ENCODE assay signal across 28 mouse cellular contexts in the genomic region with DNA sequence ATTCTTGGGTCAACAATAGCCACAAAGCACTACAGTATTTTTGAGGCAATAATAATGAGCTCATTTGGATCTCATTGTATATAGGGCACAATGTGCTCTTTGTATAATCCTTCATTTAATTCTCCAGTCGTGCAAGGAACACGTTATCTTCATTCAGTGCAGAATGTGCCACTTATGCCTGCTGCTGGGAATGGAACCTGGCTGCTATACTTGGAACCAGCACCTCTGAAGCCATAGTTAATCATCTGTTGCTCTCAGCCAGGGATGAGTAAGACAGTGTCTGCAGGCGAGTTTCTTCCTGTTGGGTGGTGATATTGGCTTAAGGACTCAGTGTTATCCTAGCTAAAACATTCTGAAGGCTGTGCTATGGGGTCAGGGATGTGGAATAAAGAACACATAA. TPM values are rescaled to one million over a fixed set of nuclear protein-coding genes. Genes with fewer than 3 reads are reported as not detected.
DNase-seq lines count a peak whose midpoint lies in the region; ATAC-seq lines count a peak whose summit lies in the region.
"Had no signal": no experiment of that assay in that cellular context is flagged by ENCODE, and none has a peak within 500 bp of the region (broad histone marks: within the 10 kb centered on the region; RNA-seq: fewer than 3 reads in every experiment).

No protein-coding gene starts in this region.

- H3K4me1 ChIP-seq in forebrain, embryonic 13.5 days = peaks cover 8% of the 10 kb centered on the region; the same call in 1 of the 2 replicates
- peaks cover 14% of the 10 kb centered on the region for H3K4me1 ChIP-seq in forebrain, embryonic 10.5 days
- H3K4me1 ChIP-seq: embryonic facial prominence, embryonic 10.5 days; embryonic facial prominence, embryonic 15.5 days; heart, embryonic 13.5 days; hindbrain, embryonic 12.5 days; kidney, embryonic 15.5 days; liver, embryonic 13.5 days had no signal

- no peak overlapping the region for H3K27ac ChIP-seq in forebrain, embryonic 13.5 days
- no peak overlapping the region for H3K27ac ChIP-seq in forebrain, embryonic 10.5 days
- H3K27ac ChIP-seq: embryonic facial prominence, embryonic 10.5 days; embryonic facial prominence, embryonic 15.5 days; heart, embryonic 13.5 days; hindbrain, embryonic 12.5 days; kidney, embryonic 15.5 days; layer of hippocampus, adult 2 months; left cerebral cortex, adult 2 months; liver, embryonic 13.5 days; macrophage; stomach, postnatal 0 days had no signal

- H3K4me3 ChIP-seq in forebrain, embryonic 13.5 days = no peak overlapping the region
- H3K4me3 ChIP-seq in forebrain, embryonic 10.5 days = no peak overlapping the region
- H3K4me3 ChIP-seq: embryonic facial prominence, embryonic 10.5 days; embryonic facial prominence, embryonic 15.5 days; heart, embryonic 13.5 days; hindbrain, embryonic 12.5 days; kidney, embryonic 15.5 days; layer of hippocampus, adult 2 months; left cerebral cortex, adult 2 months; liver, embryonic 13.5 days had no signal

- DNase-seq in forebrain, embryonic 10.5 days (ENCODE audit: extremely low spot score, low spot score) = no peak
- peak; percentile 17 for DNase-seq in right cerebral cortex, postnatal 25 days
- DNase-seq in right cerebral cortex, postnatal 4 days = no peak
- peak; percentile 14 for DNase-seq in fat pad, adult 2 months (ENCODE audit: extremely low read depth, low read depth, low spot score)
- peak; percentile 12 for DNase-seq in testis, postnatal 14 days (ENCODE audit: low spot score)
- no peak for DNase-seq in thymus, postnatal 14 days
- no peak for DNase-seq in heart, postnatal 36 days
- DNase-seq: adrenal gland, postnatal 14 days; cerebellum, adult 18-20 months; cerebellum, postnatal 10 days; gastrocnemius, postnatal 10 days; heart, postnatal 10 days; kidney, adult 11 months; kidney, postnatal 36 days; liver, embryonic 13.5 days; lung, adult 18-20 months; lung, postnatal 10 days; midbrain, embryonic 14.5 days had no signal

- no peak overlapping the region for H3K4me2 ChIP-seq in forebrain, embryonic 13.5 days
- H3K4me2 ChIP-seq: embryonic facial prominence, embryonic 15.5 days; heart, embryonic 13.5 days; hindbrain, embryonic 12.5 days; kidney, embryonic 15.5 days; liver, embryonic 13.5 days had no signal

- intact Hi-C loops in heart, postnatal 36 days (cut with DNase I) = no loop called here

- no peaks in the 10 kb centered on the region for H3K27me3 ChIP-seq in forebrain, embryonic 13.5 days
- H3K27me3 ChIP-seq in forebrain, embryonic 10.5 days (ENCODE audit: poor library complexity, severe bottlenecking) = no peaks in the 10 kb centered on the region
- H3K27me3 ChIP-seq: embryonic facial prominence, embryonic 15.5 days; heart, embryonic 13.5 days; hindbrain, embryonic 12.5 days; kidney, embryonic 15.5 days; liver, embryonic 13.5 days had no signal

- no peaks in the 10 kb centered on the region for H3K36me3 ChIP-seq in forebrain, embryonic 13.5 days (ENCODE audit: poor library complexity, severe bottlenecking)
- no peaks in the 10 kb centered on the region for H3K36me3 ChIP-seq in forebrain, embryonic 10.5 days (replicated peaks)
- H3K36me3 ChIP-seq: embryonic facial prominence, embryonic 10.5 days; embryonic facial prominence, embryonic 15.5 days; heart, embryonic 13.5 days; hindbrain, embryonic 12.5 days; kidney, embryonic 15.5 days; liver, embryonic 13.5 days had no signal

- H3K9me3 ChIP-seq in forebrain, embryonic 13.5 days (replicated peaks) = no peaks in the 10 kb centered on the region
- no peaks in the 10 kb centered on the region for H3K9me3 ChIP-seq in forebrain, embryonic 10.5 days
- H3K9me3 ChIP-seq: embryonic facial prominence, embryonic 10.5 days; embryonic facial prominence, embryonic 15.5 days; heart, embryonic 13.5 days; hindbrain, embryonic 12.5 days; kidney, embryonic 15.5 days; liver, embryonic 13.5 days had no signal

- no peak overlapping the region for H3K9ac ChIP-seq in forebrain, embryonic 13.5 days
- H3K9ac ChIP-seq: embryonic facial prominence, embryonic 15.5 days; heart, embryonic 13.5 days; hindbrain, embryonic 12.5 days; kidney, embryonic 15.5 days; liver, embryonic 13.5 days had no signal

- WGBS in forebrain, embryonic 13.5 days = 16% methylated on average over 3 of the region's 3 CpGs
- 64% methylated on average over 3 of the region's 3 CpGs for WGBS in forebrain, embryonic 10.5 days

- ATAC-seq in forebrain, embryonic 13.5 days = peak; percentile 43; the same call in 1 of the 2 replicates

RNA-seq across cellular contexts. Expression of a gene that starts 43.2 kb away (rescaled TPM):
- polyA plus RNA-seq in forebrain, embryonic 13.5 days (2015; fragmentation: Nextera tagmentation; extraction: Ambion mirVana) = 13.4 and 15.5 TPM in 2 replicates
- polyA plus RNA-seq in forebrain, embryonic 10.5 days (2016; fragmentation: Nextera tagmentation; extraction: Ambion mirVana) = 18.0 and 19.7 TPM in 2 replicates
- 10 to 100 TPM; 19.7 to 26.1 TPM for total RNA-seq in heart, postnatal 36 days (2021)

RNA-seq across cellular contexts. Expression of a gene that starts 54.0 kb away (rescaled TPM):
- polyA plus RNA-seq in forebrain, embryonic 13.5 days (2015; fragmentation: Nextera tagmentation; extraction: Ambion mirVana) = 12.5 and 13.9 TPM in 2 replicates
- 7.0 and 8.5 TPM in 2 replicates for polyA plus RNA-seq in forebrain, embryonic 10.5 days (2016; fragmentation: Nextera tagmentation; extraction: Ambion mirVana)
- total RNA-seq in heart, postnatal 36 days (2021) = 10 to 100 TPM; 13.3 to 17.2 TPM

Comparison
In these comparisons a context has a peak if more than half of its experiments do, and no peak if none do; other contexts are left out.
1. DNase-seq: peak in right cerebral cortex, postnatal 25 days (single experiment), fat pad, adult 2 months (single experiment) and testis, postnatal 14 days (single experiment); none in forebrain, embryonic 10.5 days (single experiment), right cerebral cortex, postnatal 4 days (single experiment), thymus, postnatal 14 days (single experiment) and heart, postnatal 36 days (0 of 2).